Mouse (Mus musculus): ENCODE results near the gene Fat1.

- TF ChIP-seq EP300 (IDR thresholded peaks at IDR 0.05; ENCODE audit: insufficient read depth, low read depth, low read length), result no peak
- TF ChIP-seq CTCF (IDR thresholded peaks at IDR 0.05; ENCODE audit: low read depth, low read length), result no peak
These were observed 5.2 kb upstream of the Fat1 start for GRCm38 (mm10) chr8:44930058-44930457.

Measured in ES-Bruce4 (cell line).